Mouse (Mus musculus) lung, postnatal 4 days (tissue): ENCODE results near the gene Kansl2.
A peak's percentile ranks its signal among the peaks of the same experiment; 100 is the strongest.
"Not testable (repeated sequence)": the region's sequence is repeated elsewhere in the genome, so short reads cannot be mapped to it uniquely, and the experiment has no call there.

Experiments
- DNase-seq, 2 experiments: peaks; one replicate each; pipeline ENCODE4 v3.0.0; 2021

Gene Kansl2

DNA sequence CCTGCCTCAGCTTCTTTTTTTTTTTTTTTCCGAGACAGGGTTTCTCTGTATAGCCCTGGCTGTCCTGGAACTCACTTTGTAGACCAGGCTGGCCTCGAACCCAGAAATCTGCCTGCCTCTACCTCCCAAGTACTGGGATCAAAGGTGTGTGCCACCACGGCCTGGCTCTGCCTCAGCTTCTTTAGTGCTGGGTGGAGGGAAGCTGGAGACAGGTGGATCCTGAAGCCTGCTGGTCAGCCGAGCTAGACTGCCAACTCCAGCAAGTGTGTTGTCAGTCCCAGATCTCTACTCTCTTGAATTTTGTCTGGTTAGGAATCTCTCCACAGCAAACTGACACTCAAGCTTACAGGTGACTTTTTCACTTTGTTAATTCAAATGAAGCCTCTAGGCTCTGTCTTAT, 1.9 kb upstream of the Kansl2 start:
- no peak for DNase-seq

DNA sequence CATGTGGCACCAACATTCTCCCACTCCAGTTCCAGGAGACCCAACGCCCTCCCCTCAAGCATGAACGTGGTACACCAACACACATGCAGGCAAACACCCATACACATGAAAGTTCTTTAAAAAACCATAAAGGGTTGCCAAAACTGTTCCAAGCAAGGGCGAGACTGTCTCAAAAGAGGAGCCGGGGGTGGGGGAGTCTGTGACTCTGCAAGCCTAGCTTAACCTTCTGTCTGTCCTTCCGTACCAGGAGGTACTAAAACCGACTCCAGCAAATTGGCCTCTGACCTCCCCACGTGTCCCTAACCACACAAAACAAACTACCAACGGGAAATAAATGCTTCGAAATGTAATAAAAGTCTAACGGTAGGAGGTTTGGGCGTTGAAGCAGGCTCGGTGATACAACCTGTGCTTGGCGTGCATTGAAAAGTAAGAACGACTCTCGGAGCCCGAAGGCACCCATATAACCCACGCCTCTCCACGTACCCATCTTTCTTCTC, 981 bp downstream of the Kansl2 start:
- DNase-seq, result no peak

DNA sequence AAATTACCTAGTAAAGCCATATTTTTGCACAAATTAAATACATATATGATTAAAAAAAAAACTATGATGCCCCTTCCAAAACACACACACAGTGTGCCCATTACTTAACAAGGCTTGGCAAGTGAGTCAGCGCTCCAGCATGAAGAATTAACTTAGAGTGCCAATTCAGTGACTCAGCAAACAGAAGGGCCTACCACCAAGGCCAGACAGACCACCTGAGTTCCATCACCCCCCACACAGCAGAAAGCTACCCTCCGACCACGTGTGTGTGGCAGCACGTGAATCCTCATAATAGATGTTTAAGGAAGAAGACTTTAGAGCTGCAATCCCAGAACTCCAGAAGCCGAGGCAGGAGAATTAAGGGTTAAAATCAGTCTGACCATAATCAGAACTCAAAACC, 1.8 kb downstream of the Kansl2 start:
- DNase-seq, result no peak

DNA sequence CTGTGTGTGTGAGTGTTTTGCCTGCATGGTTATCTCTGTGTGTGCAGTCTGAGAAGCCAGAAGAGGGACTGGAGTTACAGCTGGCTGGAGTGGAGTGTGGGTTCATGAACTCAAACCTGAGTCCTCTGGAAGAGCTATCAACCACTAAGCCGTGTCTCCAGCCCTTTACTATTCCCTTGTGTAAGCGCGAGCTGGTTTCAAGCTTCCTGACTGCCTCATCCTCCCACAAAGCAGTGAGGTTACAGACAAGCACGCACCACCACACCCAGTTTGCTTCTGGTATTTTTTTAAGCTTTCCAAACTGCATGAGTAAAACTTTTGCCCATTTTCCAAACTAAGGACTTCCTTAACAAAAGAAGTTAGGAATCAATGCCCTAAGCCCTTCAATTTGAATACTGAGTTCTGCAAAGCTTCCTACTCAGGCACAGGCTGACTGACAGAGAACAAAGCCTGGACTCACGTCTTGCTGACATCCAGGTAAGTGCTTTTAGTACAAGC, 5.9 kb downstream of the Kansl2 start:
- no peak for DNase-seq

DNA sequence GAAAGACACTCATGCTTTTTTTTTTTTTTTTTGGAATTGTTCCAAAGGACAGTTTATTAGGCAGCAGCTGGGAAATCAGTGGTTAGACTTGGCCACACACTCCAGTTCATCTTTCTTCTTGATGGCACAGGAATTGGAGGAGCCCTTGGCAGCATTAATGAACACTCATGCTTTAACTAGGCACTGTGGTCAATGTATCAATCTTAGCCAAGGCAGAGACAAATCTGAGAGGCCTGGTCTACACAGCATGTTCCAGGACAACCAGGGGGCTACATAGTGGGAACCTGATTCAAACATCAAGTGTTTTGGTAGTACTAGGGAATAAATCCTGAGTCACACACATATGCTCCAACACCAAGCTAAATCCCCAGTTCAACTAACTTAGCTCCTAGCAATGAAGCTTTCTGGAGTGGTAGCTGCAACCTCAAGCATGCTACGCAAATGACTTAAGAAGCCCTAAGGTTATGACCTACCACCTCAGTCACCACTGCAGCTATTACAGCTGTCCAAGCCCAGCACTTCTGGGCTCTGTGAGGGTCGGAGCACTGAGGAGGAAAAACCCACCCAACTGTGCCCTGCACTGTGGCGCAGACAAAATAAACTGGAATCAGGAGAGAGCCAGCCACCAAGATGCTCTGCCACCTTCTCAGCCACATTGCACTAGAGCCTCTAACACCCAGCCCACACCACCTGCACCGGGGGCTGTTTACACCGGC, 6.8 kb downstream of the Kansl2 start:
- DNase-seq, result no peak

DNA sequence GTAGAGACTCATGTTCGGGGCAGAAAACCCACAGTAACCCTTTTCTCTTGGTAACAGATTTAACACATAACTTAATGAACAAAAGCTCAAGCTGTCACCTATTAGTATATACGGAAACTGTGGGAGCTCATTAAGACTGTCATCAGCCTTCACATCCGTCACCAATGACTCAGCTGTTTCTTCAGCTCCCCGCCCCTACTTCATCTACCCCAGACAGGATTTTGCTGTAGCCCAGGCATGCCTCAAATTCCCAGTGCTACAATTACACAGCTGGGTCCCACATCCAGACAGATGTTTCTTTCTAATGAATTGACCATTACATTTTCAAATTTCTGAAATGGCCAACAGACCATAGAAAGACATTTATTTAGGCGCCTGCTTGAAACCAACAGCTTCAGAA, 8.0 kb downstream of the Kansl2 start:
- DNase-seq, result no peak

DNA sequence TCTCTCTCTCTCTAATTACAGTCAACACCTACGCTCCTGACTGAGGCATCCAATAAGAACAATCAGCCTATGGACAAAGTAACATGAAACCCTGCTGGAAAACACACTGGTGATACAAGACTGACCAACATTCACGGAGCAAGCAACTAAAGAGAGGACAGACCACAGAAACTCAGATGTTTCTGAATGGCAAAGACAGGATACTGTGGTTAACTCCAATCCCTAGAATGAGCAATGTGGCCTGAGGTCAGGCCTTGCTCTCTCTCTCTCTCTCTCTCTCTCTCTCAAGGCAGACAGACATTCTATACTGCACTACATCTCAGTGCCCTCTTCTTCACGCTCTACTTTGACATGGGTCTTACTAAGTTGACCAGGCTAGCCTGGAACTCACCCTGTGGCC, 12.8 kb downstream of the Kansl2 start:
- DNase-seq, result no peak

DNA sequence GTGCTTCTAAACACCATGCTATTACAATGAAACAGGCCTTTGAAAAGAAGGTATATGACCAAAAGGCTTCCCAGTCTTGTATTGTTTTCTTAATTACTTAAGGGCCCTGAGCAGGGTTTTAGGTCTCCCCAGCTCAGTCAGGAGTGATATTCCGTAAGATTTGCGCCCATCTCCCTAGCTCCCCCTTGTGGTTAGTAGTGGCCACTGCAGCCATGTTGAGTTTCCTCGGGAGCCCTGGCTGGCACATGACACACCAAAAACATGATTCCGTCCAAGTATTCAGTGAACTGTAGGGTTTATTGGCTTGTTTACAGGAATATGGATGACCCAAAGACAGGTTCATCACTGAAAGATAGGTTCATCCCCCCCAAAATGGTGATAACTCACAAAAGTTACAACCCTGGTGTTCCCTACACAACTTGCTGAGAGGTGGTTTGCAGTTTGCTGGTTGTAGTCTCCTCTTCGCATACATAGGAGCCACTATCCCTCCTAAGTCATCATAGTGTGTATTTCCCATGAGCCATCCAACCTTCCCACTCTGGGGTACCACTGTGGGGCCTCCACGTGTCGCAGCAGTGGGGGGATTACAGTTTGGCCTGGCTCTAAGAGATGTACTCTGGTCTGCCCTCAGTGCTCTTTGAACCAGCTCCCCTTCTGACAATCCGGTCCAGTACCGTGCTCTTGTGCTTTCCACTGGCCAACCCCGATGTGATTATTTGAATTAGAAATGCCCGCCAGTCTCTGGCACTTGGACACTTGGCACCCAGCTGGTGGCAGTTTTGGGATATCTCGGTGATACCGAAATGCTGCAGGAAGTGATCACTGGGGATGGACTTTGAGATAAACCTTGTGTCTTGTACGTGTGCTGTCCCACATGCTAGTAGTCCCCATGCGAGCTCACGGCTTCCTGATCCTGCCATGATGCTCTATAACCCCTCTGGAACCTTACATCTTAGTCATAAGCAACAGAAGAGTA, 16.4 kb downstream of the Kansl2 start:
- DNase-seq, result peak; percentile 47 to 76

DNA sequence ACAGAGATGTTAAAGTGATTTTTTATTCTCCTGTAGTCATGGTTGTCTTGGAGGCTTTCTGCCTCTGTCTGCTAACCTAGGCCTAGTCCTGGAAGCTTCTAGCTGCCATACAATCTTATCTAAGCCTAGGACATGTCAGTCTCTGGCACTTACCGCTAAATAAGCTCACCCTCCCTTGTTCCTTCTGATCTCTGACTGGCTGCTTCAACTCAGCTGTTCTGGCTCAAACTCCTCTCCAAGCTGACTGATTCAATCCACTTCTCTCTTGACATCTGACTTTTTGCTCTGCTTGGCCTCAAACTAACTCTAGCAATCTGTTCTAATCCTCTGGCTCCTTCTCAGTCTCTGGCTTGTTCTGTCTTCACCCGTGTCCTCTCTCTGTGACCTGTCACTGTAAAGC, 19.2 kb downstream of the Kansl2 start:
- DNase-seq, result not testable (repeated sequence)

DNA sequence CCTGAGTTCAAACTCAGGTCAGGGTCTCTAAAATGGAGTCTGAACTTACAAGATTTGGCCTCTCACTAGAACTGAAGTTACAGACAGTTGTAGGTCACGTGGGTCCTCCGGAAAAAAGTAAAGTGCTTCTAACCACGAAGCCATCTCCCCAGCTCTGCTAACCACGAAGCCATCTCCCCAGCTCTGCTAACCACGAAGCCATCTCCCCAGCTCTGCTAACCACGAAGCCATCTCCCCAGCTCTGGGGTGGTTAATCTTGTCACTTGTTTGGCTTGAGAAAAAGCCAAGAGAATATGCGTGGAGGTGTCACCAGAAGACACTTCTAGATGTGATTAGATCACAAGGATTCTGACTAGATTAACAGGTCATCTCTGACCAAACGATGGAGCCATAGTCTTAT, 19.9 kb downstream of the Kansl2 start:
- DNase-seq, result no peak

DNA sequence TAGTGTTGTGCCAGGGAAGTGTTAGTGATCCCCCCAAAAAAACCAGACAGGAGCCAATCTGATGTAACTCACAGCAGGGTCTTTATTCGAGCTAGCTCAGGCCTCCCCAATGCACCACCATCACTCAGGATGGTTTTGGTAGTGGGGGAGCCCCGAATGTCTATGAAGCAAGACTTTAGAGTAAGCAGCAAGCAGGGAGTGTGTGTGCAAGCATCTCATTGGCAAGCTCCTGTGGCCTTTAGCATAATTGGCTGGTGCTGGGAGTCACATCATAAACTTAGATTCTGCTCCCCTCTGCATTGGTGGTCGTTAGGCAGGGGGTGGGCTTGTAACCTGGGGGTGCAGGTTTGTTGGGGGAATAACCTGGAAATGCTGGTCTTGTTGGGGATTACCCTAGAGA, 20.4 kb downstream of the Kansl2 start:
- DNase-seq, result not testable (repeated sequence)

DNA sequence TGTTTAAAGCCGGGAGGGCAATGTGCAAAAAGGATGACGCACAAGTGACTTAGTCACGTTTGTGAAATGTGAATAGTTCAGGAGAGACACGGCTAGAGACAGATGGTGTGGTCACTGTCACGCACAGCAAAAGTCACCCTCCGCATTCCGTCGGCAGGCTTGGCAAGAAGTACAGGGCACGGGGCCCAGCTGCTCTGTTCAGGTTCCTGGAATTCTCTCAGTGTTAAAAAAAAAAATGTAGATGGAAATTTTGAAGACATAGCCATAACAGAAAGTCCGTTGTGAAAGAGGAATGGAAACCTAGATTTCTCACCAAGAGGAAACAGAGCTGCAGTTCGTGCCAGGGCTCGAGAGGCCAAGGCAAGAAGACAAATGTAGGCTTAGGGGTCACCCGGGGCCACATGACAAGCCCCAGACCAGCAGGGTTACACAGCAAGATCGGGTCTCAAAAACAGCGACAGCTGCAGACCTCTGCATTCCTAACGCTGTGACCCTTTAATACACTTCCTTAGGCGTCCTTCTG, 21.2 kb downstream of the Kansl2 start:
- DNase-seq, result peak; percentile 68 to 84

DNA sequence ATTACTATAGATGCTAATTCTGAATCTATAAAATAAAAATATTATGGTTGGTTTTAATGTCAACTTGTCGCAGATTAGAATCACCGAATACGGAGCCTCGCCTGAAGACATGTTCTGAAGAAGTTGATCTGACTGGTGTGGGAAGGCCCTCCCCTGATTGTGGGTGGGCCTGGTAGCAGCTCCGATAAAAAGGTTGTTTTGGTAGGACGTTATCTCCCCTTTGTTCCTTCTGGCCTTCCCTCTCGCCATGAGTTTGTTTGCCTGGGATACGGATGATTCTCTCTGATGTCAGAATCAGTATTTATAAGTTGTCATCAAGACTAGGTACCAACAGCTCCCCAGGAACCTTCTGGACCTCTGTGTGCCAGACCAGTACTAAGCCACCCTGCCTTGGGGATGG, 21.8 kb downstream of the Kansl2 start:
- no peak for DNase-seq

DNA sequence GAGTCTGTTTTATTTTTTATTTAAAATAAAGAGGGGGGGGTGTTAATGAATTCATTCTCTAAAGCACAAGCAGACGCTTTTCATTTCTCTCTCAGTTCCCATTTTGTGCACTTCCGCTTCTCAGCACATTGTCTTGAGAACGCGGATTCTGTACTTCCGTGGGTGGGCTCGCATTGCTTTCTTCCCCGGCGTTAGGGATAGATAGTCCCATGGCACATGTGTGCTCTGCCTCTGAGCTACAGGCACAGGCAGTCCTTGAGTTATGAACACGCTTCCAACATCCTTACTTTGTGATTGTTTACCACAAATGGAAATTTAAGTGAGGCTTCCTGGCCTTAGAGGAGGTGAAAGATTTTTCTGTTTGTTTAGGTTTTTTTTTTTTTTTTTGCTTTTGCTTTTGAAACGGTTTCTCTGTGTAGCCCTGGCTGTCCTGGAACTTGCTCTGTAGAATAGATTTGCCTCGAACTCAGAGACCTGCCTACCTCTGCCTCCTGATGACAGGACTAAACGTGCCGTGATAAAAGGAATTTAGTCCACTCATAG, 22.6 kb downstream of the Kansl2 start:
- DNase-seq, result peak in 1 of 2 experiments; percentile 45

DNA sequence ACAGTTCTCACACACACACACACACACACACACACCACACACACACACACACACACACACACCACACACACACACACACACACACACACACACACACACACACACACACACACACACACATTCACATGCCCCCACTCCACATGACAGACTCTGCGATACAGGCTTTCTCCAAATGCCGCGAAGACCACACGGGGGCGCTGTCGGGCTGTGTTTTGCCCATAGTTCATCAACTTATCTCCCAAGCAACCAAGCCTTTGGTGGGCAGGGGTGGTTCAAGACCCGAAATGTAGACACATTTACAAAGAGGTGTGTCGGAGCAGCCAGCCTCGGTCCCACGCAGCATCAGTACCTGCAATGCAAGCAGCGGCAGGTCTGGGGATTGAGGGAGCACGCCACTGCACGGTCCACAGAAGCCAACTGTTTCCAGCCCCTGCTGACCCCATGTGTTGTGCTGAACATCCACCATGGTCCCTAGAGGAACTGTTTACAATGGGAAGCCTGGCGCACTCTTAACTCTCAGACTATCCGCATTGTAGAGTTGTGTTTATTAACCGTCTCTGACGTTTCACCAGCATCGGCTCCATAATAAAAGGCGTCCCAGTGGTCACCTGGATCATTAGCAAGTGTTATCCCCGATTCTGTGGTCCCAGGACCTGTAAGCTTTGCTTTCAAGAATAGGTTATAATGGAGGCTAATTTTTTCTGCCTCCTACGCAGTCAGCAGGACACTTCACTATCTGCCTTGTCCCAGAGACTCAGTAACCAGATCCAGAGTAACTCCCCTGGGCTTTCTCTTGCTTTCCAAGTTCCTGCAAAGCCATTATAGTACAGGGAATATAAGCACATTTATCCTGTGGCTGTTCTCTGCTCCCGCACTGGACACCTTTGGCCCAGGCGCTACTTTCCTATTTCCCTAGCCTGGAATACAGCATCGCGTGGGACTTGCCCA, 23.4 kb downstream of the Kansl2 start:
- DNase-seq, result peak; percentile 70 to 85

DNA sequence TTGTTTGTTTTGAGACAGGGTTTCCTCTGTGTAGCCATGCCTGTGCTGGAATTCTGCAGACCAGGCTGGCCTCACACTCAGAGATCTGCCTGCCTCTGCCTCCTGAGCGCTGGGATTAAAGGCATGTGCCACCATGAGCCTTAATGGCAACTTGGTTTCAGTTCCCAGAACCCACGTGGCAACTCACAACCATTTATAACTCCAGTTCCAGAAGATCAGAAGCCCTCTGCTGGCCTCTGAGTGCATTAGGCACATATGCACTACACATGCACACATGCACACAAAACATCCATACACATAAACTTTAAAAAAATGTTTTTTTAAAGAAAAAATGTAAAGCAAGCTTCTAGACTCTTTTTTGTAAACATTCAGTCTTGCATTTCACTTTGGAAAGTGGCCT, 24.7 kb downstream of the Kansl2 start:
- no peak for DNase-seq

DNA sequence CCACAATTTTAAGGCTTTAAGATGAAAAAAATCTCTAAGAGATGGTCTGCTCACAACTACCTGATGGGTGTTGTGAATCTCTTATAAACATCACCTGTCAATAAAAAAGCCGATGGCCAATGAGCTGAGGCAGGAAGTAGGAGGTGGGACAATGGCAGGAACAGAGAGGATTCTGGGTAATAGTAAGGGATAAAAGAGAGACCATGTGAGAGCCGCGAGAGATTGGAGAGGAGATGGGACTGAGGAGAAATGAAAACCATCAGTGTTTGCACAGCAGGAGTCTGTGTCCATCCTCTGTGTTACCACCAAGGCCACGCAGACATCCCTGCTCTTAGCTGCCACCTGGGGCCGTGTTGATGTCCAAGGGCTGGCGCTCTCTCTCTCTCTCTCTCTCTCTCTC, 26.7 kb downstream of the Kansl2 start:
- DNase-seq, result no peak

DNA sequence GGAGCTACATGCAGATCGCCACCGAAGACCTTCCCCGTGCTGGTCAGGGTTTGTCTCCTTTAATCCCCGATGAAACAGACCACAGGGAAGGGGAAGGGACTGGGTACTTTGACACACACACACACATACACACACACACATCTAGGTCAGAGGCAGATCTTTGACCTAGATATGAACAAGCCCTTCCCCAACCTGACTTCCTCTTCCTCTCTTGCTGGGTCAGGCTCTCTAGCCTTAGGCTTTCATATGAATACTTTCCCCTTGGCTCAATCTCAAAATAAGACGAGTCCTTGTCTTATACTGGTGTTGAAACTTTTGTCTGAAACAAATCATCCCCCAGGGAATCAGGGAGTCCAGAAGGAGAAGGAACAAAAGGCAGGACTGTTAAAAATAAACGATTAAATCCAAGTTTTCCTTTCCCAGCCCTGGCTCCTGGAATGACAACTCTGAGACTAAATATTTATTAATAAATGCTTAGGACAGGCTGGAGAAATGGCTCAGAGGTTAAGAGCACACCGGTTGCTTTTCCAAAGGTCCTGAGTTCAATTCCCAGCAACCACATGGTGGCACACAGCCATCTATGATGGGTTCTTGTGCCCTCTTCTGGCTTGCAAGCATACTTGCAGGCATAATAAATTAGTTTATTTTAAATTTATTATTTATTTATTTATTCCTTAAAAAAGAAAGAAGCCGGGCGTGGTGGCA, 27.7 kb downstream of the Kansl2 start:
- peak in 1 of 2 experiments; percentile 22 for DNase-seq

DNA sequence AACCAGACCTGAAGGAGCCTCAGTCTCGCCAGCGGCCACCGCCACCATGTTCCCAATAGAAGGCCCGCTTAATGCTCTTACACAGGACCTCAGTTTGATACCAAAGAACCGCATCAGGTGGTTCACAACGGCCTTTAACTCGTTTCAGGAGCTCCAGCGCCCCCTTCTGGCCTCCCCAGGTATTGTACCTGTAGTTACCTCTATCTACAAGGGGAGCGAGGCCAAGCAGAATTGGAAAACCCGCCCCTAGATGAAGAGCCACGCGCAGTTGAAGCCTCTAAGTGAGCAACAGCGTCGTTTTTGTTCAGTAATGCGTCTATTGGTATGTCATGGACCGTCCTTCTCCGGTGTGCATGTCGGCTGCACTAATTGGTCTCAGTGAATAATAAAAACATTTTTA, 29.6 kb downstream of the Kansl2 start:
- DNase-seq, result peak; percentile 58 to 78

DNA sequence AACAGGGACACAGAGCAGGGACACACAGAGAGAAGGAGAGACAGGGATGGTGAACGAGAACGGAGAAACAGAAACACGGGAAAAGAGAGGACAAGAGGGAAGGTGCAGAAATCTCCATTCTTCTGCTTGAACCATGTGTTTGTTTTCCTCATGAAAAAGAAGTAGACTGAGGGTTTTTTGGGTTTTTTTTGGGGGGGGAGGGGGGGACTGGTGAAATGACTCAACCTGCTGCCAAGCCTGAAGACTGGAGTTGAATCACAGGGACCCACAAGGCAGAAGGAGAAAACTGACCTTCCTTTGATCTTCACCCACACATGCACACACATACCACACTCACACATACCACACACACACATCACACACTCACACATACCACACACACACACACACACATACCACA, 30.7 kb downstream of the Kansl2 start:
- DNase-seq, result no peak

DNA sequence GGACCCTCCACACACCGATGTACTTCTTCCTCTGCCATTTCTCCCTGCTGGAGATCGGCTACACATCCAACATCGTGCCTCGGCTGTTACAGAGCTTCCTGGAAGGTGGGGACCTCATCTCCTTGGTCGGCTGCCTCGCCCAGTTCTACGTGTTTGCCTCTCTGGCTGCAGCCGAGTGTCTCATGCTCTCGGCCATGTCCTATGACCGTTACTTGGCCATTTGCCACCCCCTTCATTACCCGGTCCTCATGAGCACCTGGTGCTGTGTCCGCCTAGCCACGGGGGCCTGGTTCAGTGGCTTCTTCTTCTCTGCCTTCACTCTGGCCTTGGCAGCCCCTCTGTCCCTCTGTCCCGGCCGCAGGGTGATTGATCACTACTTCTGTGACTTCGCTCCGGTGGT, 36.4 kb downstream of the Kansl2 start:
- DNase-seq, result no peak
